Mouse (Mus musculus): ENCODE results near the gene Epha7.

- TF ChIP-seq CTCF (IDR thresholded peaks at IDR 0.05; ENCODE audit: low read depth) (no peak), EP300 (IDR thresholded peaks at IDR 0.05; ENCODE audit: low read depth) (no peak)
These were observed 53.5 kb downstream of the Epha7 start for GRCm38 (mm10) chr4:28866411-28866810.

Measured in heart, postnatal 0 days (tissue).